Mouse (Mus musculus): ENCODE results near the gene Arid5b. TPM values are rescaled to one million over a fixed set of nuclear protein-coding genes. Genes with fewer than 3 reads are reported as not detected.

Arid5b gene
- polyA plus RNA-seq, 1 experiment: 8.6 TPM

- WGBS: 91% methylated on average over 3 of the region's 3 CpGs
- Histone ChIP-seq H3K36me3 (ENCODE audit: control insufficient read depth, insufficient read depth, low read length) (no peaks in the 10 kb centered on the region), H3K4me1 (ENCODE audit: control insufficient read depth, insufficient read depth, low read length) (no peaks in the 10 kb centered on the region), H3K27ac (ENCODE audit: insufficient read depth, low read depth, low read length) (no peak overlapping the region), H3K4me3 (ENCODE audit: insufficient read depth, low read depth, low read length) (no peak overlapping the region), H3K27me3 (replicated peaks; ENCODE audit: control insufficient read depth, insufficient read depth, low read length) (no peaks in the 10 kb centered on the region)
- TF ChIP-seq CTCF (conservative IDR thresholded peaks at IDR 0.05; ENCODE audit: insufficient read depth, insufficient read length, low read depth, low read length): no peak
- TF ChIP-seq POLR2A (IDR thresholded peaks at IDR 0.05; ENCODE audit: low read depth, low read length): no peak
- DNase-seq: no peak
Observed at GRCm38 (mm10) chr10:68078708-68079107, 199.8 kb downstream of the Arid5b start.

GRCm38 (mm10) chr10:68075181-68075580 lies 203.4 kb downstream of the Arid5b start:
- Histone ChIP-seq H3K36me3 (ENCODE audit: control insufficient read depth, insufficient read depth, low read length) (no peaks in the 10 kb centered on the region), H3K27me3 (replicated peaks; ENCODE audit: control insufficient read depth, insufficient read depth, low read length) (no peaks in the 10 kb centered on the region), H3K27ac (ENCODE audit: insufficient read depth, low read depth, low read length) (no peak overlapping the region), H3K4me3 (ENCODE audit: insufficient read depth, low read depth, low read length) (no peak overlapping the region), H3K4me1 (ENCODE audit: control insufficient read depth, insufficient read depth, low read length) (no peaks in the 10 kb centered on the region)
- 93% methylated on average over 5 of the region's 5 CpGs for WGBS
- no peak for DNase-seq
- TF ChIP-seq CTCF (conservative IDR thresholded peaks at IDR 0.05; ENCODE audit: insufficient read depth, insufficient read length, low read depth, low read length): no peak
- TF ChIP-seq POLR2A (IDR thresholded peaks at IDR 0.05; ENCODE audit: low read depth, low read length): no peak

GRCm38 (mm10) chr10:68074291-68074690 lies 204.2 kb downstream of the Arid5b start:
- DNase-seq: no peak
- 77% methylated on average over 12 of the region's 12 CpGs for WGBS
- Histone ChIP-seq H3K4me3 (ENCODE audit: insufficient read depth, low read depth, low read length) (no peak overlapping the region), H3K36me3 (ENCODE audit: control insufficient read depth, insufficient read depth, low read length) (no peaks in the 10 kb centered on the region), H3K27me3 (replicated peaks; ENCODE audit: control insufficient read depth, insufficient read depth, low read length) (no peaks in the 10 kb centered on the region), H3K27ac (ENCODE audit: insufficient read depth, low read depth, low read length) (no peak overlapping the region), H3K4me1 (ENCODE audit: control insufficient read depth, insufficient read depth, low read length) (no peaks in the 10 kb centered on the region)
- no peak for TF ChIP-seq CTCF (conservative IDR thresholded peaks at IDR 0.05; ENCODE audit: insufficient read depth, insufficient read length, low read depth, low read length)
- no peak for TF ChIP-seq POLR2A (IDR thresholded peaks at IDR 0.05; ENCODE audit: low read depth, low read length)

- DNase-seq: no peak
- Histone ChIP-seq H3K36me3 (ENCODE audit: control insufficient read depth, insufficient read depth, low read length) (no peaks in the 10 kb centered on the region), H3K4me3 (ENCODE audit: insufficient read depth, low read depth, low read length) (no peak overlapping the region), H3K27ac (ENCODE audit: insufficient read depth, low read depth, low read length) (no peak overlapping the region), H3K4me1 (ENCODE audit: control insufficient read depth, insufficient read depth, low read length) (no peaks in the 10 kb centered on the region), H3K27me3 (replicated peaks; ENCODE audit: control insufficient read depth, insufficient read depth, low read length) (no peaks in the 10 kb centered on the region)
- WGBS: 96% methylated on average over 4 of the region's 4 CpGs
- TF ChIP-seq CTCF (conservative IDR thresholded peaks at IDR 0.05; ENCODE audit: insufficient read depth, insufficient read length, low read depth, low read length) (no peak), POLR2A (IDR thresholded peaks at IDR 0.05; ENCODE audit: low read depth, low read length) (no peak)
Observed at GRCm38 (mm10) chr10:68072626-68073025, 205.9 kb downstream of the Arid5b start.

GRCm38 (mm10) chr10:68071041-68071440 lies 207.5 kb downstream of the Arid5b start:
- no peak for DNase-seq
- WGBS: 89% methylated on average over 7 of the region's 7 CpGs
- Histone ChIP-seq H3K27ac (ENCODE audit: insufficient read depth, low read depth, low read length) (no peak overlapping the region), H3K4me1 (ENCODE audit: control insufficient read depth, insufficient read depth, low read length) (no peaks in the 10 kb centered on the region), H3K4me3 (ENCODE audit: insufficient read depth, low read depth, low read length) (no peak overlapping the region), H3K36me3 (ENCODE audit: control insufficient read depth, insufficient read depth, low read length) (no peaks in the 10 kb centered on the region), H3K27me3 (replicated peaks; ENCODE audit: control insufficient read depth, insufficient read depth, low read length) (no peaks in the 10 kb centered on the region)
- TF ChIP-seq CTCF (conservative IDR thresholded peaks at IDR 0.05; ENCODE audit: insufficient read depth, insufficient read length, low read depth, low read length) (no peak), POLR2A (IDR thresholded peaks at IDR 0.05; ENCODE audit: low read depth, low read length) (no peak)

GRCm38 (mm10) chr10:68068426-68068825 lies 210.1 kb downstream of the Arid5b start:
- Histone ChIP-seq H3K36me3 (ENCODE audit: control insufficient read depth, insufficient read depth, low read length) (no peaks in the 10 kb centered on the region), H3K27me3 (replicated peaks; ENCODE audit: control insufficient read depth, insufficient read depth, low read length) (no peaks in the 10 kb centered on the region), H3K4me1 (ENCODE audit: control insufficient read depth, insufficient read depth, low read length) (no peaks in the 10 kb centered on the region), H3K27ac (ENCODE audit: insufficient read depth, low read depth, low read length) (no peak overlapping the region), H3K4me3 (ENCODE audit: insufficient read depth, low read depth, low read length) (no peak overlapping the region)
- WGBS: 90% methylated on average over 8 of the region's 8 CpGs
- no peak for DNase-seq
- TF ChIP-seq POLR2A (IDR thresholded peaks at IDR 0.05; ENCODE audit: low read depth, low read length): no peak
- no peak for TF ChIP-seq CTCF (conservative IDR thresholded peaks at IDR 0.05; ENCODE audit: insufficient read depth, insufficient read length, low read depth, low read length)

- TF ChIP-seq CTCF (conservative IDR thresholded peaks at IDR 0.05; ENCODE audit: insufficient read depth, insufficient read length, low read depth, low read length): no peak
- no peak for TF ChIP-seq POLR2A (IDR thresholded peaks at IDR 0.05; ENCODE audit: low read depth, low read length)
- DNase-seq: no peak
- no peaks in the 10 kb centered on the region for H3K4me1 ChIP-seq (ENCODE audit: control insufficient read depth, insufficient read depth, low read length)
- H3K27me3 ChIP-seq (replicated peaks; ENCODE audit: control insufficient read depth, insufficient read depth, low read length): no peaks in the 10 kb centered on the region
- H3K27ac ChIP-seq (ENCODE audit: insufficient read depth, low read depth, low read length): no peak overlapping the region
- H3K36me3 ChIP-seq (ENCODE audit: control insufficient read depth, insufficient read depth, low read length): no peaks in the 10 kb centered on the region
- H3K4me3 ChIP-seq (ENCODE audit: insufficient read depth, low read depth, low read length): no peak overlapping the region
- WGBS: 73% methylated on average over 5 of the region's 5 CpGs
Observed at GRCm38 (mm10) chr10:68067961-68068360, 210.6 kb downstream of the Arid5b start.

GRCm38 (mm10) chr10:68066173-68066572 lies 212.4 kb downstream of the Arid5b start:
- DNase-seq: no peak
- no peak overlapping the region for H3K27ac ChIP-seq (ENCODE audit: insufficient read depth, low read depth, low read length)
- no peaks in the 10 kb centered on the region for H3K4me1 ChIP-seq (ENCODE audit: control insufficient read depth, insufficient read depth, low read length)
- H3K27me3 ChIP-seq (replicated peaks; ENCODE audit: control insufficient read depth, insufficient read depth, low read length): no peaks in the 10 kb centered on the region
- 84% methylated on average over 5 of the region's 5 CpGs for WGBS
- no peak for TF ChIP-seq CTCF (conservative IDR thresholded peaks at IDR 0.05; ENCODE audit: insufficient read depth, insufficient read length, low read depth, low read length)
- TF ChIP-seq POLR2A (IDR thresholded peaks at IDR 0.05; ENCODE audit: low read depth, low read length): no peak
- H3K36me3 ChIP-seq (ENCODE audit: control insufficient read depth, insufficient read depth, low read length): no peaks in the 10 kb centered on the region
- H3K4me3 ChIP-seq (ENCODE audit: insufficient read depth, low read depth, low read length): no peak overlapping the region

All from kidney, adult 2 months (tissue).